Mouse (Mus musculus): ENCODE data around the gene Tmem254b. TPM values are rescaled to one million over a fixed set of nuclear protein-coding genes. Genes with fewer than 3 reads are reported as not detected.
"Not testable (repeated sequence)": the region's sequence is repeated elsewhere in the genome, so short reads cannot be mapped to it uniquely, and the experiment has no call there.

Gene Tmem254b
- polyA plus RNA-seq, 1 experiment from 2014 or later, result 14.4 TPM

- H3K9me3 ChIP-seq (replicated peaks); H3K27me3 ChIP-seq; H3K9ac ChIP-seq; H3K4me1 ChIP-seq; H3K36me3 ChIP-seq (ENCODE audit: poor library complexity, severe bottlenecking); ATAC-seq; H3K4me3 ChIP-seq; H3K4me2 ChIP-seq; H3K27ac ChIP-seq: not testable (repeated sequence)
- WGBS, result no CpG with 5 or more reads among the region's 9 CpGs
Observed at GRCm38 (mm10) chr14:26161156-26161555, 45.7 kb downstream of the Tmem254b start.

- not testable (repeated sequence) for H3K4me3 ChIP-seq; H3K4me1 ChIP-seq; H3K27ac ChIP-seq; ATAC-seq; H3K9me3 ChIP-seq (replicated peaks); H3K27me3 ChIP-seq; H3K4me2 ChIP-seq; H3K9ac ChIP-seq; H3K36me3 ChIP-seq (ENCODE audit: poor library complexity, severe bottlenecking)
- no CpG with 5 or more reads among the region's 7 CpGs for WGBS
Observed at GRCm38 (mm10) chr14:26156032-26156431, 50.8 kb downstream of the Tmem254b start.

Other genes with a start within 250 kb of the Tmem254b start
- 3.5 and 4.1 TPM in 2 replicates for gene Duxbl1, start 228.5 kb downstream of the Tmem254b start, polyA plus RNA-seq (2015; fragmentation: Nextera tagmentation; extraction: Ambion mirVana)
- gene Gm9780, start 164.3 kb downstream of the Tmem254b start, polyA plus RNA-seq (2015; fragmentation: Nextera tagmentation; extraction: Ambion mirVana), result 4.4 and 4.6 TPM in 2 replicates
- gene Tmem254c, start 139.7 kb downstream of the Tmem254b start, polyA plus RNA-seq (2015; fragmentation: Nextera tagmentation; extraction: Ambion mirVana), result 13.1 and 14.4 TPM in 2 replicates
- not detected in 2 replicates for gene Cphx2, start 125.5 kb downstream of the Tmem254b start, polyA plus RNA-seq (2015; fragmentation: Nextera tagmentation; extraction: Ambion mirVana)
- gene Cphx3, start 124.7 kb downstream of the Tmem254b start, polyA plus RNA-seq (2015; fragmentation: Nextera tagmentation; extraction: Ambion mirVana), result not detected in 2 replicates
- gene Duxbl2, start 88.7 kb downstream of the Tmem254b start, polyA plus RNA-seq (2015; fragmentation: Nextera tagmentation; extraction: Ambion mirVana), result 0.45 TPM in 1 of 2 replicates, not detected in the other
- 1.6 and 2.3 TPM in 2 replicates for gene Plac9b, start 24.6 kb downstream of the Tmem254b start, polyA plus RNA-seq (2015; fragmentation: Nextera tagmentation; extraction: Ambion mirVana)
- 4.6 and 4.7 TPM in 2 replicates for gene Duxbl3, start 50.9 kb upstream of the Tmem254b start, polyA plus RNA-seq (2015; fragmentation: Nextera tagmentation; extraction: Ambion mirVana)

Measured in forebrain, embryonic 13.5 days (tissue).